Mouse (Mus musculus): ENCODE results near the gene Fam89a. TPM values are rescaled to one million over a fixed set of nuclear protein-coding genes. Genes with fewer than 3 reads are reported as not detected.

The Fam89a gene
- 0.47 and 1.9 TPM in 2 replicates for polyA plus RNA-seq (2012; rRNA removed)

DNA sequence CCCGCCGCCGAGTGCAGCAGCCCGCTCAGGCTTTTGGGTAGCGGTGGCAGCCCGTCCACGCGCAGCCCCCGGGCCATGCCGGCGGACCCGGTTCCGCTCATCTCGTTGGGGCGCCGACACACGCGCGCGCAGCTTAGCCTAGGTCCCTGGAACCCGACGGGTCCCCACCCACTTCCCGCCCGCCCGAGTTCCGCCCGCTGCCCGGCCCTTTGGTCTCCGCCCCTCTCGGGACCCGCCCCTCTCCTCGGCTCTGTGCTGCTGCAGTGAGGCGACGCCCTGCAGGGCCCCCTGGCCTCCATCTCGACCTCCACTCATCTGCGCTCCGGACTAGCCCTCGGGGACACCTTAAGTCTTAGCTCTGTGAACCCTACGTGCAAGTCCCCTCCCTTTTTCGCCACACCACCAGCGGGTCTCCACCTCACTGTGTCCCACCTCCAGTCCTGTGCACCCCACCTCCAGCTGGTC, at the start of gene Fam89a:
Gene Fam89a (minus strand): TSS at position 124 of the 465 bp plus-strand sequence.

GRCm38 (mm10) chr8:124792708-124793107, 41.1 kb upstream of the Fam89a start, which contains the start of gene Trim67:
TSS of gene Trim67 (plus strand) at chr8:124793092.

DNA sequence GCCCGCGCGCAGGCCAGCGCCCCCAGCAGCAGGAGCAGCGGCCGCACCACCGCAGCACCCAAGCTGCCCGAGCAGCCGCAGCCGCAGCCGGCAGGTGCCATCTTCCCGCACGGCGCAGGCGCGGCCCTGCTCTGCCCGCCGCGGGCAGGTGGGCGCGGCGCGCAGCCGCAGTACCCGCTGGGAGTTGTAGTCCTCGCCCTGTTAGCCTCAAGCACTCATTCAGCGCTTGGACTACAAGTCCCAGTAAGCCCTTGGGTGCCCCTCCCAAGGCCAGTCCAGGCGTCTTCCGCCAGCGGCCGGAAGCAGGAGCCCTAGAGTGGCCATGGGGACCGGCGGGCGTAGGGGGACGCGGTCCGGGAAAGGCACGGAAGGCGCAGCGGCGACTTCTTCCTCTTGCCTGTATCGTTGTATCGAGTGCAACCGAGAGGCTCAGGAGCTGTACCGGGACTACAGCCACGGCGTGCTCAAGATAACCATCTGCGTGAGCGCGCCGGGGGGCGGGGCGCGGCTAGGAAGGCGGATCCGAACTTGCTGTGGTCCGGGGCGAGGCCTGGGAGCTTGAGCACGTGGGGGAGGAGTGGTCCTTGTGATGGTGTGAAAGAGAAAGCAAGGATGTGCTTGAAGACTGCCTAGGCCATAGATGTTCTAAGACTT, 29.6 kb downstream of the Fam89a start, which contains the start of the genes Ttc13 and Arv1:
Gene Ttc13 (minus strand): TSS at position 122 of the 654 bp plus-strand sequence.
Gene Arv1 (plus strand): TSS at position 278 of the 654 bp plus-strand sequence.

Other genes starting within 250 kb of the Fam89a start
- 33.3 and 33.5 TPM in 2 replicates for gene Cog2, start 231.1 kb downstream of the Fam89a start, polyA plus RNA-seq (2012; rRNA removed)
- 0.11 and 0.75 TPM in 2 replicates for gene Agt, start 182.1 kb downstream of the Fam89a start, polyA plus RNA-seq (2012; rRNA removed)
- 0.05 TPM in 1 of 2 replicates, not detected in the other for gene Capn9, start 175.7 kb downstream of the Fam89a start, polyA plus RNA-seq (2012; rRNA removed)
- 62.7 and 64.4 TPM in 2 replicates for gene 2310022B05Rik, start 88.5 kb downstream of the Fam89a start, polyA plus RNA-seq (2012; rRNA removed)
- 54.3 and 60.8 TPM in 2 replicates for gene Ttc13, start 29.8 kb downstream of the Fam89a start, polyA plus RNA-seq (2012; rRNA removed)
- 40.6 and 41.9 TPM in 2 replicates for gene Arv1, start 29.7 kb downstream of the Fam89a start, polyA plus RNA-seq (2012; rRNA removed)
- 42.7 and 45.8 TPM in 2 replicates for gene Trim67, start 41.3 kb upstream of the Fam89a start, polyA plus RNA-seq (2012; rRNA removed)
- gene Gnpat, start 111.2 kb upstream of the Fam89a start, polyA plus RNA-seq (2012; rRNA removed), result 86.4 and 93.1 TPM in 2 replicates
- 24.1 and 26.0 TPM in 2 replicates for gene 2810004N23Rik, start 111.3 kb upstream of the Fam89a start, polyA plus RNA-seq (2012; rRNA removed)
- gene Exoc8, start 145.9 kb upstream of the Fam89a start, polyA plus RNA-seq (2012; rRNA removed), result 11.2 and 11.8 TPM in 2 replicates
- gene Sprtn, start 146.1 kb upstream of the Fam89a start, polyA plus RNA-seq (2012; rRNA removed), result 19.4 and 20.4 TPM in 2 replicates
- 47.1 and 54.1 TPM in 2 replicates for gene Egln1, start 197.5 kb upstream of the Fam89a start, polyA plus RNA-seq (2012; rRNA removed)

Data from central nervous system, embryonic 14 days (tissue).